Mouse (Mus musculus) spleen, adult 2 months (tissue): ENCODE measurements around the gene Smg6.

ENCODE experiments used
- CTCF ChIP-seq: fragments of 200-500 bp; IDR thresholded peaks from 2 replicates; pipeline ENCODE4 v1.5.1; 2011; ENCODE audit warnings: mild to moderate bottlenecking, inconsistent platforms; ENCODE audit not compliant: insufficient read depth, insufficient read length, insufficient replicate concordance; ENCODE audit errors: extremely low read depth
- POLR2A ChIP-seq: fragments of 200-500 bp; IDR thresholded peaks from 2 replicates; pipeline ENCODE4 v1.6.1; 2011; ENCODE audit warnings: low read depth, low read length, inconsistent platforms

DNA sequence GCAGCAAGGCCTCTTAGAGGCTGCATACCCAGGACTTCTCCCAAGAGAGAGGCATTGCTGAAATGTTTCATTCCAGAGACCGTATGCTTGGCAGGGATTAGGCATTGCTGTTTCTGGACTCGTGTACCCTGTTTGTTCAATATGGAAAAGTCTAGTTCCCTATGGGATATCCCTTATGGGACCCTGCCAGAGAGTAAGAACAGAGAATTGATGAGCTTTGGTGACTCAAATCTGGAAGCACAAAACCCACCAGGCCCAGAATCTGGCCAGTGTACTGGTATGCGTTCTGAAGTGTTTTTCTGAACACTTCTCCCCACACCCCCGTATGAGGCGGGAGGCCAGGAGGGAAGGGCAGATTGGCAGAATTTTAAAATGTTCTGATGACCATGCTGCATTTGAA lies 64.9 kb downstream of the Smg6 start:
- TF ChIP-seq CTCF (no peak), POLR2A (no peak)
